In genomic region chr4:120405806-120406638, GRCm38 (mm10) we compare ENCODE assay signal across 8 mouse cellular contexts. TPM values are rescaled to one million over a fixed set of nuclear protein-coding genes. Genes with fewer than 3 reads are reported as not detected.
A peak's percentile ranks its signal among the peaks of the same experiment; 100 is the strongest.
DNase-seq lines count a peak whose midpoint lies in the region; ATAC-seq and TF ChIP-seq lines count a peak whose summit lies in the region.

No protein-coding gene starts in this region.

- H3K79me2 ChIP-seq in C2C12 (ENCODE audit: control insufficient read depth, insufficient read depth): peaks cover 9% of the 10 kb centered on the region

- peaks cover 7% of the 10 kb centered on the region for H3K79me3 ChIP-seq in C2C12 (ENCODE audit: low read depth)

- ATAC-seq in embryonic facial prominence, embryonic 14.5 days (ENCODE audit: low read depth): peak; percentile 32
- no peak for ATAC-seq in midbrain, embryonic 13.5 days
- ATAC-seq in monocyte, adult 5-6 weeks (replicated peaks; ENCODE audit: insufficient number of reproducible peaks, low FRiP score, low TSS enrichment, poor library complexity, severe bottlenecking): no peak

- H3K36me3 ChIP-seq in C2C12 (ENCODE audit: control insufficient read depth, insufficient read depth): no peaks in the 10 kb centered on the region
- no peaks in the 10 kb centered on the region for H3K36me3 ChIP-seq in embryonic facial prominence, embryonic 14.5 days (ENCODE audit: control insufficient read depth, insufficient read depth, low read length)
- H3K36me3 ChIP-seq in midbrain, embryonic 13.5 days: no peaks in the 10 kb centered on the region

- peak overlapping the region; percentile 98 for H3K9ac ChIP-seq in embryonic facial prominence, embryonic 14.5 days (ENCODE audit: low read depth, low read length)
- peak overlapping the region; percentile 99 for H3K9ac ChIP-seq in midbrain, embryonic 13.5 days (replicated peaks)

- peak overlapping the region; percentile 74 for H3ac ChIP-seq in C2C12 (ENCODE audit: control insufficient read depth, insufficient read length, low read depth)

- peak overlapping the region; percentile 50 for H3K4me2 ChIP-seq in embryonic facial prominence, embryonic 14.5 days (ENCODE audit: low read depth, low read length)
- peak overlapping the region; percentile 61 for H3K4me2 ChIP-seq in midbrain, embryonic 13.5 days (replicated peaks)

- no peak for TF ChIP-seq CTCF in C2C12 (IDR thresholded peaks at IDR 0.05; ENCODE audit: control insufficient read depth, insufficient read depth, insufficient read length)

- H3K4me1 ChIP-seq in embryonic facial prominence, embryonic 14.5 days (ENCODE audit: control insufficient read depth, insufficient read depth, low read length): peaks cover 9% of the 10 kb centered on the region
- peaks cover 27% of the 10 kb centered on the region for H3K4me1 ChIP-seq in midbrain, embryonic 13.5 days (replicated peaks)

- DNase-seq in embryo, embryonic 10.5 days (ENCODE audit: low spot score): peak; percentile 55
- DNase-seq in embryo, embryonic 10 days (ENCODE audit: low spot score): no peak
- DNase-seq in embryonic facial prominence, embryonic 14.5 days (ENCODE audit: low spot score): peak; percentile 59
- DNase-seq in induced T-regulatory cell, adult 2 months (ENCODE audit: low read depth): peak; percentile 9
- DNase-seq in layer of hippocampus, postnatal 14 days (ENCODE audit: low spot score in 2 of 2): no peak

- no peaks in the 10 kb centered on the region for H3K27me3 ChIP-seq in C2C12 (ENCODE audit: control insufficient read depth, insufficient read depth, insufficient read length)
- H3K27me3 ChIP-seq in embryonic facial prominence, embryonic 14.5 days (replicated peaks; ENCODE audit: control insufficient read depth, insufficient read depth, low read length): no peaks in the 10 kb centered on the region
- no peaks in the 10 kb centered on the region for H3K27me3 ChIP-seq in midbrain, embryonic 13.5 days

- no peaks in the 10 kb centered on the region for H3K9me3 ChIP-seq in embryonic facial prominence, embryonic 14.5 days (ENCODE audit: control insufficient read depth, low read length)
- no peaks in the 10 kb centered on the region for H3K9me3 ChIP-seq in midbrain, embryonic 13.5 days

- peak overlapping the region; percentile 60 for H3K4me3 ChIP-seq in C2C12 (ENCODE audit: insufficient read depth, poor library complexity, severe bottlenecking)
- H3K4me3 ChIP-seq in embryonic facial prominence, embryonic 14.5 days (ENCODE audit: low read depth, low read length): peak overlapping the region; percentile 94
- peak overlapping the region; percentile 92 for H3K4me3 ChIP-seq in midbrain, embryonic 13.5 days (replicated peaks)

- H3K27ac ChIP-seq in embryonic facial prominence, embryonic 14.5 days (replicated peaks; ENCODE audit: low read depth, low read length): peak overlapping the region; percentile 95
- peak overlapping the region; percentile 93 for H3K27ac ChIP-seq in midbrain, embryonic 13.5 days

- 2% methylated on average over 25 of the region's 25 CpGs for WGBS in embryonic facial prominence, embryonic 14.5 days
- 4% methylated on average over 25 of the region's 25 CpGs for WGBS in midbrain, embryonic 13.5 days

TF ChIP-seq in C2C12, 6 proteins besides CTCF, POLR2A, EP300 and RAD21:
- TF ChIP-seq FOSL1 (IDR thresholded peaks at IDR 0.05; ENCODE audit: insufficient read depth, low read length, poor library complexity, severe bottlenecking) (no peak), MAX (IDR thresholded peaks at IDR 0.05) (no peak), USF1 (IDR thresholded peaks at IDR 0.05; ENCODE audit: low read depth) (no peak), MYOD1 (IDR thresholded peaks at IDR 0.05; ENCODE audit: control insufficient read depth, insufficient read length, low read depth) (no peak), CEBPB (IDR thresholded peaks at IDR 0.05; ENCODE audit: low read depth) (no peak), MYOG (IDR thresholded peaks at IDR 0.05; ENCODE audit: control insufficient read depth, extremely low read depth, insufficient read length) (no peak)

RNA-seq across cellular contexts. Expression of gene Scmh1, which starts 0.9 kb away (rescaled TPM):
- polyA plus RNA-seq in C2C12 (2012; fragmentation: generic; extraction: Trizol): 40.9 TPM
- 31.4 and 33.6 TPM in 2 replicates for polyA plus RNA-seq in embryonic facial prominence, embryonic 14.5 days (2014; fragmentation: Nextera tagmentation; extraction: Ambion mirVana)
- polyA plus RNA-seq in midbrain, embryonic 13.5 days (2015; fragmentation: Nextera tagmentation; extraction: Ambion mirVana): 77.4 and 79.9 TPM in 2 replicates
- total RNA-seq in monocyte, adult 5-6 weeks (2017): 7.2 to 17.6 TPM (median 8.5 TPM) in 3 replicates
- 100 to 1,000 TPM; 112 TPM for total RNA-seq in layer of hippocampus, postnatal 14 days (2021)

Comparison
In these comparisons a context has a peak if more than half of its experiments do, and no peak if none do; other contexts are left out.
1. DNase-seq: peak in embryo, embryonic 10.5 days (single experiment), embryonic facial prominence, embryonic 14.5 days (single experiment) and induced T-regulatory cell, adult 2 months (single experiment); none in embryo, embryonic 10 days (single experiment) and layer of hippocampus, postnatal 14 days (0 of 2).
2. Peak in every context shown above with its lines, with median percentiles within 50 percentile points of each other: H3K4me3 ChIP-seq.